Mouse (Mus musculus) spleen, postnatal 36 days (tissue): ENCODE measurements at regions not wholly inside any gene's neighbourhood (a gene's known extent, or its start where the extent isn't known, plus 50 kb on each side); places are given as distances from the start of the nearest gene placed in this dataset.
A peak's percentile ranks its signal among the peaks of the same experiment; 100 is the strongest.

ENCODE experiments used
- DNase-seq, 2 experiments: peaks; one replicate each; pipeline ENCODE4 v3.0.0; 2022; ENCODE audit warnings: low spot score in 2 of 2, mixed read lengths in 1 of 2

- peak; percentile 81 to 84 for DNase-seq
Measured at GRCm38 (mm10) chr10:99460847-99461445, 197.9 kb downstream of the Dusp6 start.

GRCm38 (mm10) chr10:99461446-99461966 is 198.5 kb downstream of the Dusp6 start:
- DNase-seq, result peak; percentile 76 to 79

GRCm38 (mm10) chr10:99466695-99467094 is 203.7 kb downstream of the Dusp6 start:
- DNase-seq, result no peak

GRCm38 (mm10) chr10:99467319-99467842 is 204.3 kb downstream of the Dusp6 start:
- no peak for DNase-seq

- DNase-seq, result no peak
Measured at GRCm38 (mm10) chr10:99468971-99469370, 205.9 kb downstream of the Dusp6 start.

GRCm38 (mm10) chr10:99471832-99472497 is 208.9 kb downstream of the Dusp6 start:
- DNase-seq, result no peak

- no peak for DNase-seq
Measured at GRCm38 (mm10) chr10:99472806-99473205, 209.8 kb downstream of the Dusp6 start.

GRCm38 (mm10) chr10:99473758-99474157 is 210.7 kb downstream of the Dusp6 start:
- DNase-seq, result no peak

GRCm38 (mm10) chr10:99474546-99474945 is 211.5 kb downstream of the Dusp6 start:
- no peak for DNase-seq

GRCm38 (mm10) chr10:99476214-99476613 is 213.2 kb downstream of the Dusp6 start:
- no peak for DNase-seq

- no peak for DNase-seq
Measured at GRCm38 (mm10) chr10:99476776-99477175, 213.7 kb downstream of the Dusp6 start.

GRCm38 (mm10) chr10:99480573-99480972 is 217.5 kb downstream of the Dusp6 start:
- DNase-seq, result no peak

- DNase-seq, result no peak
Measured at GRCm38 (mm10) chr10:99482009-99482408, 219.0 kb downstream of the Dusp6 start.

- no peak for DNase-seq
Measured at GRCm38 (mm10) chr10:99488195-99489080, 225.4 kb downstream of the Dusp6 start.

GRCm38 (mm10) chr10:99511514-99512237 is 247.8 kb downstream of the Csl start:
- DNase-seq, result no peak

- no peak for DNase-seq
Measured at GRCm38 (mm10) chr10:99517944-99518343, 241.5 kb downstream of the Csl start.

GRCm38 (mm10) chr10:99519479-99519878 is 240.0 kb downstream of the Csl start:
- DNase-seq, result no peak

GRCm38 (mm10) chr10:99523817-99524216 is 235.6 kb downstream of the Csl start:
- no peak for DNase-seq

- DNase-seq, result no peak
Measured at GRCm38 (mm10) chr10:99524273-99525212, 234.9 kb downstream of the Csl start.

- DNase-seq, result no peak
Measured at GRCm38 (mm10) chr10:99526148-99526547, 233.3 kb downstream of the Csl start.
